In genomic region chr7:38320641-38321040, GRCm38 (mm10) we compare ENCODE assay signal across 34 mouse cellular contexts.
"Had no signal": no experiment of that assay in that cellular context is flagged by ENCODE, and none has a peak within 500 bp of the region (broad histone marks: within the 10 kb centered on the region; RNA-seq: fewer than 3 reads in every experiment).

No protein-coding gene starts in this region.

- H3K36me3 ChIP-seq: heart, embryonic 12.5 days; heart, embryonic 13.5 days; heart, embryonic 15.5 days; hindbrain, embryonic 10.5 days; hindbrain, embryonic 12.5 days; hindbrain, embryonic 13.5 days; hindbrain, embryonic 15.5 days; kidney, embryonic 15.5 days had no signal

- H3K4me3 ChIP-seq: heart, embryonic 12.5 days; heart, embryonic 13.5 days; heart, embryonic 15.5 days; hindbrain, embryonic 10.5 days; hindbrain, embryonic 12.5 days; hindbrain, embryonic 13.5 days; hindbrain, embryonic 15.5 days; kidney, embryonic 15.5 days; layer of hippocampus, adult 2 months; left cerebral cortex, adult 2 months had no signal

- DNase-seq: heart, postnatal 10 days; heart, postnatal 14 days; heart, postnatal 36 days; heart, postnatal 4 days; kidney, adult 11 months; kidney, adult 18-20 months; kidney, adult 2 months; kidney, adult 8-10 months; kidney, adult 9 months; kidney, postnatal 10 days; kidney, postnatal 14 days; kidney, postnatal 25 days; kidney, postnatal 36 days; kidney, postnatal 4 days; layer of hippocampus, adult 9-11 months; layer of hippocampus, postnatal 36 days had no signal

- H3K4me1 ChIP-seq: heart, embryonic 12.5 days; heart, embryonic 13.5 days; heart, embryonic 15.5 days; hindbrain, embryonic 10.5 days; hindbrain, embryonic 12.5 days; hindbrain, embryonic 13.5 days; hindbrain, embryonic 15.5 days; kidney, embryonic 15.5 days had no signal

- H3K9ac ChIP-seq: heart, embryonic 12.5 days; heart, embryonic 13.5 days; heart, embryonic 15.5 days; hindbrain, embryonic 12.5 days; hindbrain, embryonic 13.5 days; hindbrain, embryonic 14.5 days; hindbrain, embryonic 15.5 days; kidney, embryonic 15.5 days had no signal

- H3K9me3 ChIP-seq: heart, embryonic 12.5 days; heart, embryonic 13.5 days; heart, embryonic 15.5 days; hindbrain, embryonic 12.5 days; hindbrain, embryonic 13.5 days; kidney, embryonic 15.5 days had no signal

- ATAC-seq: hindbrain, embryonic 16.5 days; hindbrain, postnatal 0 days; inflammation-experienced regulatory T-cells, adult 6 months; intestine, embryonic 16.5 days; intestine, postnatal 0 days had no signal

- H3K4me2 ChIP-seq: heart, embryonic 11.5 days; heart, embryonic 12.5 days; heart, embryonic 13.5 days; heart, embryonic 15.5 days; hindbrain, embryonic 12.5 days; hindbrain, embryonic 13.5 days; hindbrain, embryonic 14.5 days; hindbrain, embryonic 15.5 days; kidney, embryonic 15.5 days had no signal

- H3K27ac ChIP-seq: heart, embryonic 13.5 days; heart, embryonic 15.5 days; hindbrain, embryonic 10.5 days; hindbrain, embryonic 12.5 days; hindbrain, embryonic 13.5 days; hindbrain, embryonic 14.5 days; hindbrain, embryonic 15.5 days; hindbrain, postnatal 0 days; kidney, embryonic 15.5 days; kidney, postnatal 0 days; layer of hippocampus, adult 2 months; left cerebral cortex, adult 2 months had no signal

- H3K27me3 ChIP-seq: heart, embryonic 12.5 days; heart, embryonic 13.5 days; heart, embryonic 15.5 days; hindbrain, embryonic 12.5 days; hindbrain, embryonic 13.5 days; hindbrain, embryonic 15.5 days; kidney, embryonic 15.5 days had no signal
